Mouse (Mus musculus): ENCODE measurements around the gene Tyw1. TPM values are rescaled to one million over a fixed set of nuclear protein-coding genes. Genes with fewer than 3 reads are reported as not detected.

The Tyw1 gene
- total and polyA plus RNA-seq, 2 experiments from 2014 or later, result 16.3 to 18.3 TPM

GRCm38 (mm10) chr5:130256678-130257271, 1.4 kb downstream of the Tyw1 start:
- H3K4me1 ChIP-seq (ENCODE audit: insufficient read depth, low read length), result no peaks in the 10 kb centered on the region
- peak overlapping the region; percentile 54 for H3K4me3 ChIP-seq (ENCODE audit: low read depth, low read length)
- H3K27ac ChIP-seq (ENCODE audit: low read depth, low read length), result peak overlapping the region; percentile 73; the same call in 1 of the 2 replicates
- H3K9ac ChIP-seq (replicated peaks; ENCODE audit: low read length, poor library complexity, severe bottlenecking), result peak overlapping the region; percentile 64
- peak; percentile 92 for ATAC-seq (ENCODE audit: low FRiP score)
- peaks cover 9% of the 10 kb centered on the region for H3K36me3 ChIP-seq (ENCODE audit: insufficient read depth, low read length)
- under 1% methylated on average over 24 of the region's 25 CpGs for WGBS
- H3K27me3 ChIP-seq (ENCODE audit: insufficient read depth, low read length), result no peaks in the 10 kb centered on the region
- DNase-seq (ENCODE audit: low spot score), result peak; percentile 99
- no peak for TF ChIP-seq CTCF (IDR thresholded peaks at IDR 0.05)
- H3K9me3 ChIP-seq (ENCODE audit: low read length), result no peaks in the 10 kb centered on the region
- peak overlapping the region; percentile 69 for H3K4me2 ChIP-seq (ENCODE audit: low read depth, low read length, poor library complexity, severe bottlenecking)

DNA sequence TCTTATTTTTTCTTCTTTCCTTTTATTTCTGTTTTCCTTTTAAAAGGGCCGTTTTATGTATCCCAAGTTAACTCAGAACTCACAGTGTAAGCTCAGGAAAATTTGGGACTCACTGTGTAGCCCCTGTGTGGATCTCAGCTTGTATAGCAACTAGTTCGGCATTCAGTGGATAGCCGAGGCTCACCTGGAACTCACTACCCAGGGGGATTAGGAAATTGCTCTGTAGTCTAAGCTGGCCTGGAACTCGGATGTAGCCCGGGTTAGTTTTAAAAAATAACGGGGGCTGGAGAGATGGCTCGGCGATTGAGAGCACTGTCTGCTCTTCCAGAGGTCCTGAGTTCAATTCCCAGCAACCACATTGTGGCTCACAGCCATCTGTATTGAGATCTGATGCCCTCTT, 1.9 kb downstream of the Tyw1 start:
- DNase-seq (ENCODE audit: low spot score), result no peak

DNA sequence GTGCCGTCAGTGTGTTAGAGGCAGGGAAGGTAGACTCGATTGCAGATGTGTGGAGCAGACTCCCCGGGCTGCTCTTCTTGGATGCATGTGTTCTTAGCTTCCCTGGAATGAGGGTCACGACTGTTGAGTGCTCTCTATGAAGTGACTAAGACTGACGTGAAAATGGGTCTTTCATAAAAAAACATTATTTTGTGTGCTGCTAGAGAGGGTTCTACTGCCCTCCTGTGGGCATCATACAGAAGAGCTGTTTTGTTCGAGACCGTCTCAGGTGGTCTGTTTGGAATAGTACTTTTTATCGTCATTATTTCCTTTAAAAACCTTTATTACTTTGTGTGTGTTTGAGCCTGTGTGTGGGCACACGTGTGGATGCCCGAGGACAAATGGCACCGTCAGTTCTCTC, 8.0 kb downstream of the Tyw1 start:
- H3K9ac ChIP-seq (replicated peaks; ENCODE audit: low read length, poor library complexity, severe bottlenecking), result no peak overlapping the region
- no peak overlapping the region for H3K4me3 ChIP-seq (ENCODE audit: low read depth, low read length)
- ATAC-seq (ENCODE audit: low FRiP score), result no peak
- 73% methylated on average over 11 of the region's 11 CpGs for WGBS
- peak; percentile 73 for TF ChIP-seq CTCF (IDR thresholded peaks at IDR 0.05)
- H3K4me2 ChIP-seq (ENCODE audit: low read depth, low read length, poor library complexity, severe bottlenecking), result no peak overlapping the region
- no peaks in the 10 kb centered on the region for H3K4me1 ChIP-seq (ENCODE audit: insufficient read depth, low read length)
- H3K9me3 ChIP-seq (ENCODE audit: low read length), result no peaks in the 10 kb centered on the region
- no peaks in the 10 kb centered on the region for H3K27me3 ChIP-seq (ENCODE audit: insufficient read depth, low read length)
- DNase-seq (ENCODE audit: low spot score), result peak; percentile 47
- H3K27ac ChIP-seq (ENCODE audit: low read depth, low read length), result no peak overlapping the region
- H3K36me3 ChIP-seq (ENCODE audit: insufficient read depth, low read length), result peaks cover 5% of the 10 kb centered on the region

More for the DNA sequence above, 1.9 kb downstream of the Tyw1 start:
- no peak for ATAC-seq (ENCODE audit: low FRiP score)
- Histone ChIP-seq H3K27ac (ENCODE audit: low read depth, low read length) (peak overlapping the region; percentile 73; the same call in 1 of the 2 replicates), H3K4me1 (ENCODE audit: insufficient read depth, low read length) (no peaks in the 10 kb centered on the region), H3K9me3 (ENCODE audit: low read length) (no peaks in the 10 kb centered on the region), H3K4me3 (ENCODE audit: low read depth, low read length) (peak overlapping the region; percentile 54), H3K36me3 (ENCODE audit: insufficient read depth, low read length) (peaks cover 4% of the 10 kb centered on the region), H3K27me3 (ENCODE audit: insufficient read depth, low read length) (no peaks in the 10 kb centered on the region), H3K9ac (replicated peaks; ENCODE audit: low read length, poor library complexity, severe bottlenecking) (peak overlapping the region; percentile 64), H3K4me2 (ENCODE audit: low read depth, low read length, poor library complexity, severe bottlenecking) (peak overlapping the region; percentile 52)
- WGBS, result 13% methylated on average over 8 of the region's 8 CpGs
- 0 out of 2 replicates have a peak, but pooled peaks have one; percentile 3 for TF ChIP-seq CTCF (IDR thresholded peaks at IDR 0.05)

- ATAC-seq (ENCODE audit: low FRiP score), result no peak
- H3K9me3 ChIP-seq (ENCODE audit: low read length), result no peaks in the 10 kb centered on the region
- TF ChIP-seq CTCF (IDR thresholded peaks at IDR 0.05), result no peak
- no peak overlapping the region for H3K4me3 ChIP-seq (ENCODE audit: low read depth, low read length)
- peaks cover 11% of the 10 kb centered on the region for H3K36me3 ChIP-seq (ENCODE audit: insufficient read depth, low read length)
- H3K9ac ChIP-seq (replicated peaks; ENCODE audit: low read length, poor library complexity, severe bottlenecking), result no peak overlapping the region
- H3K4me2 ChIP-seq (ENCODE audit: low read depth, low read length, poor library complexity, severe bottlenecking), result no peak overlapping the region
- DNase-seq (ENCODE audit: low spot score), result no peak
- H3K27me3 ChIP-seq (ENCODE audit: insufficient read depth, low read length), result no peaks in the 10 kb centered on the region
- WGBS, result 96% methylated on average over 6 of the region's 6 CpGs
- H3K27ac ChIP-seq (ENCODE audit: low read depth, low read length), result no peak overlapping the region
- H3K4me1 ChIP-seq (ENCODE audit: insufficient read depth, low read length), result no peaks in the 10 kb centered on the region
Measured at GRCm38 (mm10) chr5:130264433-130265005, 9.1 kb downstream of the Tyw1 start.

DNA sequence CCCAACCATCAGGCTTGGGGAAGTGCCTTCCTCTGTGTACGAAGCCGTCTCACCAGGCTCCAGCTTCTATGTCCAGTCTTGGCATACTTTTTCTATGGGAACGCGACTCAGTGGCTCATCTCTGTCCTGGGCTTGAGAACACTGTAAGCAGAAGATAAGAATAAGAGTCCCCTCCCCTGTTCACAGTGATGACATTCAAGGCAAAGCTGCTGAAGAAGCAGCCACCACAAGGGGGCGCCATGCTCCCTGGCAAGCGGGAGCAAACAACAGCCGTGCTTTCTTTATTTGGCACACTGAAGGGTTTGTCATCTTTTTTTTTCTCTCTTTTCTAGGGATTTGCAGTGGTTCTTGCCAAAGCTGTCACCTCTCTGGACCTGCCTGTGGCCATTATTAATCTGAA, 11.2 kb downstream of the Tyw1 start:
- no peak for DNase-seq (ENCODE audit: low spot score)
- Histone ChIP-seq H3K4me2 (ENCODE audit: low read depth, low read length, poor library complexity, severe bottlenecking) (no peak overlapping the region), H3K27ac (ENCODE audit: low read depth, low read length) (no peak overlapping the region), H3K9ac (replicated peaks; ENCODE audit: low read length, poor library complexity, severe bottlenecking) (no peak overlapping the region), H3K27me3 (ENCODE audit: insufficient read depth, low read length) (no peaks in the 10 kb centered on the region), H3K4me1 (ENCODE audit: insufficient read depth, low read length) (no peaks in the 10 kb centered on the region), H3K4me3 (ENCODE audit: low read depth, low read length) (no peak overlapping the region), H3K36me3 (ENCODE audit: insufficient read depth, low read length) (peaks cover 17% of the 10 kb centered on the region), H3K9me3 (ENCODE audit: low read length) (no peaks in the 10 kb centered on the region)
- TF ChIP-seq CTCF (IDR thresholded peaks at IDR 0.05), result peak; percentile 69
- no peak for ATAC-seq (ENCODE audit: low FRiP score)
- 91% methylated on average over 7 of the region's 7 CpGs for WGBS

DNA sequence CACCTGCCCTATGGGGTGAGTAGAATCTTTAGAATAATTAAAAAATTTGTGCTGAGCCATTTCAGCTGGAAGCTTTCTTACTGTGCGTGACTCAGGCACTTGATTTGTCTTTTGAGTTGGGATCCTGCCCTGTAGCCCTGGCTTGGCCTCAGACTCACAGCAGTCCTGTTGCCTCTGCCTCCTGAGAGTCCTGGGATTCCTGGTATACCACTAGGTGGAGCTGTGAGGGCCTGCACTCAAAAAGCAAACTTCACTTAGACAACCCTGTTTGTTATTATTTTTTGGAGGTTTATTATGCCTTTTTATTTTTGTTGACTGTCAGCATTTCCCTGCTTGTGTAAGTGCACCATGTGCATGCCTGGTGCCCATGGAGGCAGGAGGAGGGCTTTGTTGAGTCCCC, 11.9 kb downstream of the Tyw1 start:
- Histone ChIP-seq H3K27ac (ENCODE audit: low read depth, low read length) (no peak overlapping the region), H3K4me1 (ENCODE audit: insufficient read depth, low read length) (no peaks in the 10 kb centered on the region), H3K4me3 (ENCODE audit: low read depth, low read length) (no peak overlapping the region), H3K9ac (replicated peaks; ENCODE audit: low read length, poor library complexity, severe bottlenecking) (no peak overlapping the region), H3K27me3 (ENCODE audit: insufficient read depth, low read length) (no peaks in the 10 kb centered on the region), H3K4me2 (ENCODE audit: low read depth, low read length, poor library complexity, severe bottlenecking) (no peak overlapping the region), H3K36me3 (ENCODE audit: insufficient read depth, low read length) (peaks cover 17% of the 10 kb centered on the region), H3K9me3 (ENCODE audit: low read length) (no peaks in the 10 kb centered on the region)
- TF ChIP-seq CTCF (IDR thresholded peaks at IDR 0.05), result peak; percentile 72
- DNase-seq (ENCODE audit: low spot score), result peak; percentile 15
- 83% methylated on average over 1 of the region's 1 CpGs for WGBS
- no peak for ATAC-seq (ENCODE audit: low FRiP score)
